Mouse (Mus musculus) forebrain, postnatal 0 days (tissue): Measurements from ENCODE around the gene Fam25c. TPM values are rescaled to one million over a fixed set of nuclear protein-coding genes. Genes with fewer than 3 reads are reported as not detected.
"Not testable (repeated sequence)": the region's sequence is repeated elsewhere in the genome, so short reads cannot be mapped to it uniquely, and the experiment has no call there.

ENCODE experiments used
- ATAC-seq: fragments of 200-750 bp; cut with Nextera tagmentation; 2 replicates; pipeline ENCODE4 v1.8.0; 2017; ENCODE audit warnings: mild to moderate bottlenecking, moderate library complexity
- DNase-seq: peaks from one replicate; pipeline ENCODE4 v3.0.0-alpha.2; 2015
- H3K27ac ChIP-seq: fragments of 300-500 bp; sonication (generic); 2 replicates; pipeline ENCODE4 v1.5.1; 2014; ENCODE audit warnings: low read depth, mild to moderate bottlenecking, antibody characterized with exemption, low read length, moderate library complexity, mixed read lengths
- H3K27me3 ChIP-seq: fragments of 300-500 bp; sonication (generic); 2 replicates; pipeline ENCODE4 v1.6.1; 2014; ENCODE audit warnings: mild to moderate bottlenecking, low read length, mixed read lengths; ENCODE audit not compliant: insufficient read depth
- H3K36me3 ChIP-seq: fragments of 300-500 bp; sonication (generic); 2 replicates; pipeline ENCODE4 v1.6.1; 2014; ENCODE audit warnings: mild to moderate bottlenecking, moderate library complexity; ENCODE audit not compliant: insufficient read depth
- H3K4me1 ChIP-seq: fragments of 300-500 bp; sonication (generic); 2 replicates; pipeline ENCODE4 v1.6.1; 2014; ENCODE audit warnings: antibody characterized with exemption; ENCODE audit not compliant: insufficient read depth
- H3K4me2 ChIP-seq: fragments of 300-500 bp; sonication (generic); 2 replicates; pipeline ENCODE4 v1.6.1; 2014; ENCODE audit warnings: low read depth, mild to moderate bottlenecking, moderate library complexity
- H3K4me3 ChIP-seq: fragments of 300-500 bp; sonication (generic); 2 replicates; pipeline ENCODE4 v1.5.1; 2014; ENCODE audit warnings: low read depth, low read length, mixed read lengths
- H3K9ac ChIP-seq: fragments of 300-500 bp; sonication (generic); 2 replicates; pipeline ENCODE4 v1.6.1; 2014; ENCODE audit warnings: mild to moderate bottlenecking
- H3K9me3 ChIP-seq: fragments of 300-500 bp; sonication (generic); 2 replicates; pipeline ENCODE4 v1.6.1; 2016; ENCODE audit warnings: low read length
- CTCF ChIP-seq: sonication (generic); IDR thresholded peaks from 2 replicates; pipeline ENCODE4 v1.5.1; 2016; ENCODE audit warnings: antibody characterized with exemption, control low read depth, low read depth
- WGBS: fragments of 180-500 bp; shearing (Covaris S2); extraction: QIAGEN DNeasy Blood & Tissue Kit; methylation state at CpG from one replicate; pipeline ENCODE4 v1.1.7; 2014; 5-methylcytosine and 5-hydroxymethylcytosine counted together
- polyA plus RNA-seq: library from polyadenylated mRNA; unstranded; fragments of >200 nt; fragmentation: Nextera tagmentation; extraction: Ambion mirVana; gene quantifications from 2 replicates; pipeline ENCODE4 v1.2.1, GENCODE M21; 2015
- total RNA-seq: library from RNA; depleted of rRNA; stranded (reverse); fragments of >200 nt; gene quantifications from 2 replicates; pipeline ENCODE4 v1.2.3, GENCODE M21; 2014

The Fam25c gene
- total and polyA plus RNA-seq, 2 experiments from 2014 or later, result not detected

- Histone ChIP-seq H3K27ac (no peak overlapping the region), H3K27me3 (no peaks in the 10 kb centered on the region), H3K9ac (no peak overlapping the region), H3K4me2 (no peak overlapping the region), H3K36me3 (no peaks in the 10 kb centered on the region), H3K9me3 (no peaks in the 10 kb centered on the region), H3K4me1 (no peaks in the 10 kb centered on the region), H3K4me3 (no peak overlapping the region)
- TF ChIP-seq CTCF, result no peak
- WGBS, result 86% methylated on average over 6 of the region's 6 CpGs
- no peak for DNase-seq
- no peak for ATAC-seq
Observed at GRCm38 (mm10) chr14:34373581-34373980, 18.3 kb upstream of the Fam25c start.

- TF ChIP-seq CTCF, result peak; percentile 68
- H3K27me3 ChIP-seq, result no peaks in the 10 kb centered on the region
- peak; percentile 70 for ATAC-seq
- H3K9me3 ChIP-seq, result no peaks in the 10 kb centered on the region
- H3K4me2 ChIP-seq, result no peak overlapping the region
- DNase-seq, result no peak
- H3K27ac ChIP-seq, result no peak overlapping the region
- no peaks in the 10 kb centered on the region for H3K4me1 ChIP-seq
- 80% methylated on average over 6 of the region's 6 CpGs for WGBS
- H3K4me3 ChIP-seq, result no peak overlapping the region
- H3K9ac ChIP-seq, result no peak overlapping the region
- no peaks in the 10 kb centered on the region for H3K36me3 ChIP-seq
Observed at GRCm38 (mm10) chr14:34372646-34373045, 17.4 kb upstream of the Fam25c start.

- no peak overlapping the region for H3K9ac ChIP-seq
- WGBS, result 92% methylated on average over 2 of the region's 2 CpGs
- H3K9me3 ChIP-seq, result no peaks in the 10 kb centered on the region
- DNase-seq (no peak), ATAC-seq (no peak)
- H3K36me3 ChIP-seq, result no peaks in the 10 kb centered on the region
- TF ChIP-seq CTCF, result no peak
- H3K27me3 ChIP-seq, result no peaks in the 10 kb centered on the region
- no peak overlapping the region for H3K4me3 ChIP-seq
- H3K4me1 ChIP-seq, result no peaks in the 10 kb centered on the region
- no peak overlapping the region for H3K4me2 ChIP-seq
- no peak overlapping the region for H3K27ac ChIP-seq
Observed at GRCm38 (mm10) chr14:34371763-34372162, 16.5 kb upstream of the Fam25c start.

GRCm38 (mm10) chr14:34370921-34371320, 15.7 kb upstream of the Fam25c start:
- H3K27me3 ChIP-seq, result no peaks in the 10 kb centered on the region
- H3K9ac ChIP-seq, result no peak overlapping the region
- H3K27ac ChIP-seq, result no peak overlapping the region
- H3K4me2 ChIP-seq, result no peak overlapping the region
- DNase-seq (no peak), ATAC-seq (no peak)
- H3K4me3 ChIP-seq, result no peak overlapping the region
- H3K4me1 ChIP-seq, result no peaks in the 10 kb centered on the region
- H3K9me3 ChIP-seq, result no peaks in the 10 kb centered on the region
- no peak for TF ChIP-seq CTCF
- no peaks in the 10 kb centered on the region for H3K36me3 ChIP-seq
- WGBS, result 92% methylated on average over 3 of the region's 3 CpGs

DNA sequence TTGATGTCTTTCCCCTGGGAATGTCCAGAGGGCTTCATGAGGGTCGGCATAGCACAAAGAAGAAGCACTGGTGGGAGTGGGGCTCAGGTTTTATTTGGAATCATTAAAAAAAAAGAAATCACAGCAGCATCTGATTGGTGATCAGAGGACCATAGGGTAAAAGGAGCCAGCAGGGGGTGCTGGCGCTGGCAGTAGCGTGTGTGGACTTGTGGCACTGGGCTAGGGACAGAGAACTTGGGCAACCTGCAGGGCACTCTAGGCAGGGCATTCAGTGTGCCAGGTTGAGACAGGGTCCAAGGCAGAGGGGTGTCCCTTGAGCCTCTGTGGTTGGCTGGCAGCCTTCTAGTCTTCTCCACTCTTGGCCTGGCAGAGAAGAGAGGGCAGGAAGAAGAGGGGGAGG, 15.0 kb upstream of the Fam25c start:
- ATAC-seq, result no peak
- DNase-seq, result no peak
- no peak overlapping the region for H3K27ac ChIP-seq
- no peaks in the 10 kb centered on the region for H3K4me1 ChIP-seq
- H3K27me3 ChIP-seq, result no peaks in the 10 kb centered on the region
- no peak overlapping the region for H3K9ac ChIP-seq
- no peak overlapping the region for H3K4me3 ChIP-seq
- no peak overlapping the region for H3K4me2 ChIP-seq
- WGBS, result 47% methylated on average over 3 of the region's 3 CpGs
- no peaks in the 10 kb centered on the region for H3K36me3 ChIP-seq
- no peaks in the 10 kb centered on the region for H3K9me3 ChIP-seq
- TF ChIP-seq CTCF, result no peak

DNA sequence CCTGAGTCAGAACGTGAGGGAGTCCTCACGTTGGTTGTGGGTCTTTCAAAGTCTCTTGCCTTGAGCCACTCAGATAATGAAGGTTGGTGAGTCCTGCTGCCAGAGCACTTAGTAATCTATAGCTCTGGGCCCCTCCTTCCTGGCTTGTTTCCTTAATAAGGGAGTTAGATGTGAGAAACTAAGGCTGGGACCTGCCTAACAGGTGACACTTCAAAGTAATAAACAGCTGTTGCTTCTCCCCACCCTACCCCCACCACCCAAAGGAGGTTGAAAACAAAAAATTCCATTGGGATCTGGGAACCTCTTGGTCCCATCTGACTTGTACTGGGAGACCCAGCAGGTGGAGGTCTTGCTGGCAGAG, 9.9 kb upstream of the Fam25c start:
- 98% methylated on average over 2 of the region's 2 CpGs for WGBS
- Histone ChIP-seq H3K27ac (no peak overlapping the region), H3K9ac (no peak overlapping the region), H3K4me1 (peaks cover 9% of the 10 kb centered on the region; the same call in 1 of the 2 replicates), H3K4me2 (no peak overlapping the region), H3K27me3 (no peaks in the 10 kb centered on the region), H3K36me3 (no peaks in the 10 kb centered on the region), H3K9me3 (no peaks in the 10 kb centered on the region), H3K4me3 (no peak overlapping the region)
- DNase-seq, result no peak
- ATAC-seq, result no peak
- TF ChIP-seq CTCF, result no peak

DNA sequence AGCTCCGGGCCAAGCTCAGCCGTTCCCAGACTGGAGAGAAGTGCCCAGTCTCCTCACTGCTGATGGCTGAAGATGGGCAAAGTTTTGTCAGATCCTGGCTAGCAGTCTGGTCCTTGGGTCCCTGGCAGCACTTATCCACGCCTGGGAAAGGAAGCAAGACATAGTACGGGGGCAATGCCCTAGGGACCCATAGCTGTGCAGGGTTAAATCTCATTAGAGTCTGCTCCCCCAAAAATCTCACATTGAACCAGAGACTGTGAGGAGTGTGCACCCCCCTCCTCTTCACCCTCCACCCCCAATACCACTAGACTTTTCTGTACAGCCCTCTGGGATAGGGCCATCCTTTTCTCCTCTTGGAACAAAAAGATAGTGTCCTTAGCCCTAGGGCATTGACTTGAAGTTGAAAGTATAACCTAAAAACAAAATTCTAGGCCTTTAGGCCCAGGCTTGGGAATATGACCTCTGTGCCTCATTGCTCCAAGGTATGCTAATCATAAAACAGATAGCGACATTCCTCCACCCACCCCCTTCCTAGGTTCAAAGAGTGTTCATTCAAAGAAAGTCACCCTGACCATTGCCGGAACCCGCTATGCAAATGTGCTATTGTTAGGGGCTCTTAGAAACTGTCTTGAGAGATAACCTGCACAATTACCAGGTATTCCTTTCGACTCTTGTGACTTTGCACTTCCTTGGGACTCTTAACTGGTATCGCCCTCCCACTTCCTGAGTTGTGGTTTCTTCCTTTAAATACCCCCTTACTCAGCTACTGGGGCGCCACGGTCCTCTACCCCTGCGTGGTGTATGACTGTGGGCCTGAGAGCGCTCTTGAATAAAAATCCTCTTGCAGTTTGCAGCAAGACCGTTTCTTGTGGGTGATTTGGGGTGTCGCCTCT, 9.3 kb upstream of the Fam25c start:
- Histone ChIP-seq H3K4me3 (peak overlapping the region; percentile 44), H3K27ac (peak overlapping the region; percentile 79; the same call in 1 of the 2 replicates), H3K9ac (peak overlapping the region; percentile 66), H3K4me2 (peak overlapping the region; percentile 81)
- H3K36me3 ChIP-seq, H3K27me3 ChIP-seq, H3K9me3 ChIP-seq, H3K4me1 ChIP-seq, ATAC-seq, DNase-seq: not testable (repeated sequence)
- WGBS, result 74% methylated on average over 15 of the region's 15 CpGs
